Mouse (Mus musculus) bone marrow, adult 2 months (tissue): ENCODE results near the gene Sbf1.

Experiments used
- CTCF ChIP-seq: fragments of 200-500 bp; IDR thresholded peaks from 2 replicates; pipeline ENCODE4 v1.5.1; 2011; ENCODE audit warnings: low read length, control low read depth; ENCODE audit not compliant: control insufficient read depth, insufficient read depth
- POLR2A ChIP-seq: fragments of 200-500 bp; IDR thresholded peaks from 2 replicates; pipeline ENCODE4 v1.6.1; 2011; ENCODE audit warnings: low read depth, mild to moderate bottlenecking, control low read depth, low read length, borderline replicate concordance; ENCODE audit not compliant: control insufficient read depth

DNA sequence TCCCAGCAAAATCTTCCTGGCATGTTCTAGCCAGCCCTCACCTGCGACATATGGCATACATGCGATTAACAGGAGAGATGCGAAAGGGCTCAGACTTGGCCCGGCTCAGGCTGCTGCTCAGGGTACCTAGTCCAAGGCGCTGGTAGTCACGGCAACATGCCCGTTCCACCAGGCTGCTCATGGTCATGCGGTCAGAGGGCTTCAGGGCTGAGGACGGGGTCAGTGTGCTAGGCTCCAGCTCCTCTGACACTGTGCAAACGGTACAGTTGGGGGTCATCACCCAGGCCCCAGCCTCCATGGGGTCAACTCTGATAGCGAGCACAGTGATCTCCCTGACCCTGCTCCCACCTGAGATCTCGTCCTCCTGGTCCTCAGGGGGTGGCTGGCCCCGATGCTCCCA is 14.9 kb downstream of the Sbf1 start:
- no peak for TF ChIP-seq POLR2A
- TF ChIP-seq CTCF = no peak
